Mouse (Mus musculus) right cerebral cortex, postnatal 36 days (tissue): Measurements from ENCODE around the gene Des.

Experiments used
- DNase-seq, 2 experiments: peaks; one replicate each; pipeline ENCODE4 v3.0.0; 2022; ENCODE audit warnings: low spot score in 2 of 2, mixed read lengths in 1 of 2

The Des gene

GRCm38 (mm10) chr1:75347279-75347678 lies 12.8 kb upstream of the Des start:
- DNase-seq, result no peak

- DNase-seq, result no peak
These were observed 10.9 kb upstream of the Des start for GRCm38 (mm10) chr1:75349275-75349674.

GRCm38 (mm10) chr1:75357261-75357660 lies 2.9 kb upstream of the Des start:
- no peak for DNase-seq

- no peak for DNase-seq
These were observed 2.1 kb upstream of the Des start for GRCm38 (mm10) chr1:75358009-75358408.

- DNase-seq, result peak; percentile 57 to 59
These were observed 783 bp upstream of the Des start for GRCm38 (mm10) chr1:75359346-75359745.

GRCm38 (mm10) chr1:75361123-75361522 lies 994 bp downstream of the Des start:
- no peak for DNase-seq

- no peak for DNase-seq
These were observed 1.6 kb downstream of the Des start for GRCm38 (mm10) chr1:75361750-75362149.

GRCm38 (mm10) chr1:75363868-75364267 lies 3.7 kb downstream of the Des start:
- DNase-seq, result no peak

- DNase-seq, result no peak
These were observed 5.5 kb downstream of the Des start for GRCm38 (mm10) chr1:75365510-75366137.

GRCm38 (mm10) chr1:75369360-75369983 lies 9.3 kb downstream of the Des start:
- no peak for DNase-seq

GRCm38 (mm10) chr1:75369984-75370660 lies 10.0 kb downstream of the Des start:
- DNase-seq, result no peak

- no peak for DNase-seq
These were observed 11.4 kb downstream of the Des start for GRCm38 (mm10) chr1:75371317-75372095.

- no peak for DNase-seq
These were observed 12.3 kb downstream of the Des start for GRCm38 (mm10) chr1:75372450-75372849.

GRCm38 (mm10) chr1:75373276-75373675 lies 13.1 kb downstream of the Des start:
- DNase-seq, result no peak

GRCm38 (mm10) chr1:75374950-75375936 lies 15.1 kb downstream of the Des start, which contains the start of gene Speg:
Speg (plus strand) TSS chr1:75375297.
- no peak for DNase-seq

GRCm38 (mm10) chr1:75379196-75379595 lies 19.1 kb downstream of the Des start:
- no peak for DNase-seq

GRCm38 (mm10) chr1:75379931-75380330 lies 19.8 kb downstream of the Des start:
- no peak for DNase-seq

GRCm38 (mm10) chr1:75380951-75381350 lies 20.8 kb downstream of the Des start:
- DNase-seq, result no peak

GRCm38 (mm10) chr1:75381482-75382355 lies 21.6 kb downstream of the Des start:
- no peak for DNase-seq
